Mouse (Mus musculus) splenic B cell, adult 2 months (primary cell): ENCODE results near the gene Klf1.

ENCODE experiments used
- DNase-seq: peaks from one replicate; pipeline ENCODE4 v3.0.0-alpha.2; 2011; ENCODE audit warnings: low read depth, low spot score
- H3K27me3 ChIP-seq: 2 replicates; pipeline ENCODE4 v1.6.1; 2012; ENCODE audit warnings: mild to moderate bottlenecking, low read length, moderate library complexity, mixed read lengths; ENCODE audit not compliant: control insufficient read depth, poor library complexity, insufficient read depth, severe bottlenecking
- H3K36me3 ChIP-seq: 2 replicates; pipeline ENCODE4 v1.6.1; 2012; ENCODE audit warnings: mild to moderate bottlenecking, low read length, moderate library complexity, mixed read lengths; ENCODE audit not compliant: control insufficient read depth, poor library complexity, insufficient read depth, severe bottlenecking

Gene Klf1

DNA sequence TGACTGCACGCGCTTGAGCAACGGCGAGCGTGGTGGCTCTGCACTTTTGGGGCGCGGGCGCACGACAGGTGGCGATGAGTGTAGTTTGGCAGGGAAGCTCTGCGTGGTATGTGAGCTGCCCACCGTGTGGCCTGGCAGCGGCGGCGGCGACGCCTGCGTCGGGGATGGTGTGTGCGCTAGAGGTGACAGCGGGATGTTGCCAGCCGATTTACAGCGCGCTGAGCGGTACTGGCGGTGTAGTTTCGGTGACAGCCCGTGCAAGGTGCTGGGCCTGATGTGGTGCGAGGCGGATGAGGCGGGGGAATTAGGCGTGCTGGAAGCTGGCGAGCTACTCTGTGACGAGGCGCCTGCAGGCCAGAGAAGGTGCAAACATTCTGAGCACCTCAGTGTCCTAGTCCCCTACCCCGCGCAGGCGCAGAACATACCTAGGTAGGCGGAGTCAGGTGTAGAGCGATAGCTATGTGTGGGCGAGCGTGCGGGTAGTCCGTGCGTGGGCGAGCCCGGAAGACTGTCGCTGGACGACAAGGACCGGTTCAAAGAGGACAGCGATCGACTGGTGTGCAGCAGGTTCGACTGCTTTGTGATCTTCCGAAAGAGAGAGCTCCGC is 11.3 kb downstream of the Klf1 start:
- peak; percentile 94 for DNase-seq
- Histone ChIP-seq H3K27me3 (peaks cover 2% of the 10 kb centered on the region), H3K36me3 (peaks cover 3% of the 10 kb centered on the region)

DNA sequence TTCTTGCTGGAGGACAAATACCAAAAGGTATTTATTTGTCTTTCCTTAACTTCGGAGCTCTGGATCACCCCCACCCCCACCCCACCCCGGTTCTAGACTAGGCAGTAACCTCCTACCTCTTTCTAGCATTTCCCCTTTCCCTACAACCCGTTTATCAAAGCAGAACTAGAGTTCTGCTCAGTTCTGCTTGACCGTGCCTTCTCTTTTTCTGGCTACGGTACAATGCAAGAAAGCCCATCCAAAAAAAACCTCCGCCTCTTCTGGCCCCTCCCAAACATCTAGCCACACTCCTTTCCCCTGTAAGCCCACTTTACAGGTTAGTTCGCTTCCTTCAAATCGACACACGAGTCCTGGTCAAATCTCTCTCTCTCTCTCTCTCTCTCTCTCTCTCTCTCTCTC is 11.8 kb downstream of the Klf1 start:
- DNase-seq, result peak; percentile 81
- H3K27me3 ChIP-seq, result peaks cover 2% of the 10 kb centered on the region
- H3K36me3 ChIP-seq, result peaks cover 3% of the 10 kb centered on the region

DNA sequence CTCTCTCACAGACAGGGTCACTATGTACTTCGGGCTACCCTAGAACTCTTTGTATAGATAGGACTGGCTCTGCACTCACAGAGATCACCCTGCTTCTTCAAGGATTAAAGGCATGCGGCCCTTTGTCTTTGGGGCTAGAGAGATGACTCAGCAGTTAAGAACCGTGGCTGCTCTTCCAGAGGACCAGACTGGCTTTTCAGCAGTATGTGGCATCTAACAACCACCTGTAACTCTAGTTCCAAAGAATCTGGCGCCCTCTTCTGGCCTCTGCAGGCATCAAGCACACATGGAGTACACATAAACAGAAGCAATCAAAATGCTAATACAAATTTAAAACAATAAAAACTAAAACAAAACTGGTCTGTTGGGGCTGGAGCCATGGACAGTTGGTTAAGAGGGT is 12.2 kb downstream of the Klf1 start:
- peaks cover 2% of the 10 kb centered on the region for H3K27me3 ChIP-seq
- H3K36me3 ChIP-seq, result peaks cover 3% of the 10 kb centered on the region
- DNase-seq, result peak; percentile 81

DNA sequence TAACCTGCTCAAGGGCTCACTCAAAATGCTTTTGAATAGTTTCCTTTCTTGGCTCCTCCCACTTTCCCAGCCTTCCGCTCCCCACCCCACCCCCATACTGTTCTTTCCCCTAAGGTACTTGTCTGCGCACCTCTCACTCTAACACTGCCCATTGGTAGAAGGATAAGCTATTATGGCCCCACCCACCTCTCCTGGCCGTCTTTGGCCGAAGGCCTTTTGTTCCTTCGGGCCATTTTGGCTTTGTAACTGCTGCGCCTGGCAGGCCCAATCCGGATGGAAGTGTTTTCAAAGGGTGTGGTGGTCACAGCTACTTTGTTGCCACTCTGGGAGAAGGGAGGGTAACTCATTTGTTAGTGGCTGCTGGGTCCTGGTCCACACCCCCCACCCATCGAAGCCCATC is 13.5 kb downstream of the Klf1 start:
- peaks cover 2% of the 10 kb centered on the region for H3K27me3 ChIP-seq
- DNase-seq, result no peak
- peaks cover 3% of the 10 kb centered on the region for H3K36me3 ChIP-seq

DNA sequence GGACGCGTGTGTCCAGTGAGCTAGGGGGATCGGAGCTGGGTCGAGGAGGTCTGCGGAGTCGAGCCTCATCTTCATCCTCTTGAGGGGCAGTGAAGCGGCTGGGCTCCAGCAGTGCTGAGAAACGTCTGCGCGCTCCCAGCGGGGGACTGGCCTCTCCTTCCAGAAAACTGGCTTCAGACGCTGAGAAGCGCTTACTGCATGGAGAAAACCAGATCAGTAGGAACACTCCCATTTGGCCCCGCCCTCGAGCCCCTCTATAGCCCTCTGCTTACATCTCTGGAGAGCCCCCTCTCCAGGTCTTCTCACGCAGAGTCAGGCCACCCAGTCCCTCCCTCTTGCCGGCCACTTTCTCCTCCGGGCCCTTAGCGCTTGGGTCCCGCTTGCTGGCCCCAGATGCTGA is 16.1 kb downstream of the Klf1 start:
- peaks cover 2% of the 10 kb centered on the region for H3K27me3 ChIP-seq
- peaks cover 6% of the 10 kb centered on the region for H3K36me3 ChIP-seq
- no peak for DNase-seq

DNA sequence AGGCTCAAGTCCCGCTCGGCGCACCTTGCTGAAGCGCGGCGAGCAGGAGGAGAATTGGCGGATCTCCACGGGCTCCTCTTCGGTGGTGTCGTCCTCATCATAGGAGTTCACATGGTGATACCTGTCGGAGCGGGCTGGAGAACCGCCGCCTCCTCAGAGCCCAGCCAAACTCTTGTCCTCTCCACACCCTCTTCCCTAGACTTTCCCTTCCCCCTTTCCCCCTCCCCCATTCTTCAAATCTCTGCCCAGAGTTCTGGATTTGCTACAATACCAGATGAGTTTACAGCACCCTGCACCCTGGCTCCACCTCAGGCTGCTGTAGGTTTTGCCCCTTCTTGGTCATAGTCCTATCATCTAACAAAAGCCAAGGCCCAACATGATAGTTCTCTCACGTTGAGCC is 16.9 kb downstream of the Klf1 start:
- Histone ChIP-seq H3K36me3 (peaks cover 6% of the 10 kb centered on the region), H3K27me3 (peaks cover 2% of the 10 kb centered on the region)
- no peak for DNase-seq

DNA sequence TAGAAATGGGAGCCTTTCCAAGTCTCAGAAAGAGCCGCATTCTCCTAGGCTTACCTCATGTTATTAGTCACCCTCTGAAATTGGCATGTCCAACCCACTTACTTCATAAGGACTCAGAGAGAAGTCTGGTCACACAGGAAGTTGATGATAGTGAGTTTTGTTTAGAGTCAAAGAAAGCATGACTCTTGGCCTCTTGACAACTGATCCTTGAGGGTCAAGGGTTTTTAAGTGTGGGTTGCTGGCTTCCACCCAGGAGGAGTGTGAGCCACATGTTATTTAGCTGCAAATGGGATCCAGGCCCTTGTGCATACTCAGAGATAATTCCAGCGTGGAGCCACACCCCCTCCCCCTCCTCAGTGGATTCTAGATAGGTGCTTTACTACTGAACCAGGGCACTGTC is 19.9 kb downstream of the Klf1 start:
- DNase-seq, result no peak
- H3K27me3 ChIP-seq, result peaks cover 2% of the 10 kb centered on the region
- 0 out of 2 replicates have a peak, but pooled peaks cover 3% of the 10 kb centered on the region for H3K36me3 ChIP-seq

DNA sequence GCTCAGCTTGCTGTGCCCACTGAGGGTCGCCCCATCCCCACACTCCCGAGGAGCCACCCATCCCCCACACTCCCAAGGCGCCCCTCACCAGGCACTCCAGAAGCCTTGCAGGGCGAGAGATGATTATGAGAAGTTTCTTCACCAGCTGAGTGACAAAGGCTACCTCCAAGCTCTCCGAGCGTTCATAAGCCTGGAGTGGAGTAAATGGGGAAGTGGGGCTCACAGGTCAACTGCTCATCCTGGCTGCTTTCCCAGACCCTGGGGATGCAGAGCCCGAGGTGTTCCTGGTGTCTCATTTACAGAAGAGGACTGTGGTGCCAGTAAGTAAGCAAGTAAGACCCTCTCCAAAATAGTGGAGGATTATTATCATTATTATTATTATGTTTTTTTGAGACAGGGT is 23.8 kb downstream of the Klf1 start:
- no peaks in the 10 kb centered on the region for H3K27me3 ChIP-seq
- DNase-seq, result no peak

DNA sequence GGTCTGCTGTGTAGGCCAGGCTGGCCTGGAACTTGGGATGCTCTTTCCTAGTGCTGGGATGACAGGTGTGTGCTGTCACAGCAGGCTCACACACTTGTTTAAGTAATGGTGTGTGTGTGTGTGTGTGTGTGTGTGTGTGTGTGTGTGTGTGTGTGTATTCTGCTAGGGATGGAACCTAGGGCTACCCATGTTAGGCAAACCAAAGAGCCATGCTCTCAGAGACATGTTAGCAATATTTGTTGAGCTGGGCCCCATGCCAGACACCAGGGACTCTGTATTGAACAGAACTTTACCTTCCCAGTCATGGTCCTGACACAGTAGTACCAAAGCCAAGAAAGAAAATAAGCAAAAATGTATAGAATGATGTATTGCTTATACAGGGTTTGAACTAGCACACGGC is 25.8 kb downstream of the Klf1 start:
- Histone ChIP-seq H3K27me3 (no peaks in the 10 kb centered on the region), H3K36me3 (no peaks in the 10 kb centered on the region)
- no peak for DNase-seq

More for the DNA sequence above, 23.8 kb downstream of the Klf1 start:
- 0 out of 2 replicates have a peak, but pooled peaks cover 3% of the 10 kb centered on the region for H3K36me3 ChIP-seq

DNA sequence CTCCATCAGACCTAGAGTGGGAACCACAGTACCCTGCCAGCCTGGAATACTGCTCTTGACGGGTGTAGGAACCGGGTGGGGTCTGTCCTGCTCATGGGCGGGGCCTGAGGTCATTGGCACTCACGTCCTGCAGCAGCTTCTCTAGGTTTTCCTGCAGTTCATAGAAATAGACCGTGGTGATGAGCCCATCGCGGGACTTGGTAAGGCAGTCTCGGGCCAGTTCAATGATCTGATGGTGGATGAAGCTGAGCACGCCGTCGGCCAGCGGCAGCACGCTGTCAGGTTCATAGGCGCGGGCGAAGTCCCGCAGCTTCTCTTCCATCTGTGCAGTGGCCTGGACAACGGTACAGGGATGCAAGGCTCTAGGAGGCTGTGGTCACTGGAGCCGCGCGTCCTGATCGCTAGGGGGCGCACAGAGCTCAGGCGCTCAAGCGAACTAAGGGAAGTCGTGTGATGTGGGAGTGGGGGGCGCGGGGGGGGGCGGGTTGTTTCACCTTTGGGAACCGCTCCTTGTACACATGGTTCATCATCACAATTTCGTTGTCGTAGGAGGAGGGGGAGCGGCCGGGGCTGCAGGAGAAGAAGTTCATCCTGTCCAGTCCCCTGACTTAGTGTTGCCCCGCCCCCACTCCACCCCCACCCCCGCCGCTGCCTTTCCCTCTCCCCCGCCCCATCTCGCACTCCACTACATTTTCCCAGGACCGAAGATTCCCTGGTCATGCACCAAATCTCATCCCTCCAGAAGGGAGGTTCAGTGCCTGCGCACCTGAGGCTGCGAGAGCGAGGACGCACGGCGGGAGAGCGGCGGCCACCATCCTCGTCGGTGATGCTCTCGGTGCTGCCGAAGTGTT is 27.0 kb downstream of the Klf1 start:
- Histone ChIP-seq H3K27me3 (no peaks in the 10 kb centered on the region), H3K36me3 (no peaks in the 10 kb centered on the region)
- peak; percentile 76 for DNase-seq

DNA sequence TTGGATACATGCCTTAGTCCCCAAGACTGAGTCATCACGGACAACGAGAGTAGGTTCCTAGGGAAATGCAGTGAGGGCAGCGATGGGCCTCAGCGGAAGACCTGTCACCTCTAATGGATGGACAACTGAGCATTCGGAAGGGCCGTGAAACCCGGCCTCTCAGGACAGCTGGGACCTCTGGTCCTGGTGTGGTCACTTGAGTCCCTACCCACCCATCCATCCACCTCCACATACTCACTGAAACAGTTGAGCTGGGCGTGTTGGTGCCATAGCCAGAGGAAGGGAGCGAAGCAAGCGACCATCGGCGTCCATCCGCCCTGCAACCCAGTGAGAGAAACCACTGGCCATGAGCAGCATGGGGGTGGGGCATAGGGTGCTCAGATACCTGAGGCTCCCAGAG is 28.9 kb downstream of the Klf1 start:
- H3K27me3 ChIP-seq, result no peaks in the 10 kb centered on the region
- H3K36me3 ChIP-seq, result no peaks in the 10 kb centered on the region
- no peak for DNase-seq

DNA sequence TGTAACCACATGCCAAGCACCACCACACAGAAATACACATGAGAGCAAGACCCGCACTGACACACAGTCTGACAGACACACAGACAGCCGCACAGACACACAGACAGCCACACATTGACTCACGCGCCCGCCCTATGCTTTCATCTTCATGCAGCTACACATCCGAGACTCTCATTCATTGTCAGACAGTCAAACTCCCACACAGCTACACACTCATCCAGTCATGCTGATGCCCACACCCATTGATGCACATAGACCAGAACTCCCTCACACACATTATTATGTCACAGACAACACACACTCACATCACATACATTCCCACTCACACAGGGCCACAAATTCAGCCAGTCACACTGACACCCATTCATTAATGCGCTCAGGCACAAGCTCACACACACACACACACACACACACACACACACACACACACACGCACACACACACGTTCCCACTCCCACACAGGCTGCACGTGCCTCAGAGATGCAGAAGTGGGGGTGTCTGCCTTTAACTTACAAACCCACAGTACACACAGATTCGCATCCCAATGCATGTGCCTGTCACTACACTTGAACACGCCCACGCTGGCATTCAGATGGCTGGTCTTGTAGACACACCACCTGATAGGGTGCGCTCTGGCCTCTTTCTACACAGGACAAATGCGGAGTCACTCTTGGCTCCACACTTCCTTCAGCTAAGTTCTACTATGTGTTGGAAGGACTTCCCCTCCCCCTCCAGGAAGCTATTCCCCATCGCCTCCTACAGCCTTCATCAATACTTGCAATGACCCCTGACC is 32.2 kb downstream of the Klf1 start:
- DNase-seq, result no peak
- H3K36me3 ChIP-seq, result no peaks in the 10 kb centered on the region
- H3K27me3 ChIP-seq, result peaks cover 1% of the 10 kb centered on the region

DNA sequence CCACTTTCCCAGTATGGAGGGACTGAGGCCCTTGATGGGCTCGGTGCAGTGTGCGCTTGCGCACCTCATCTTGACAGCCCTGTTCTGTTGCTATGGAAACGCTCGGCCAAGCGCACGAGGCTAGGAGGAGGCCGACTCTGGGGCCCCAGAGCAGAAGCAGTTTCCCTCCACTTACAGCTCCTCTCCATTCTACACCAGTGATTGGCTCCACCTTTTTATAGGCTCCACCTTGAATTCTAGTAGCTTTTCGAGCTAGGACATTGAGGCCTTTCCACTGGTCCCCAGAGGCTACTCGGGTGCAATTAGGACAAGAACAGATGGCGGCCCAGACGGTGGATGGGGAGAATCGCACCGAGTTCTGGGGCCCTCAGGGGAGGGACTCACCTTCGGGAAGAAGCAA is 33.1 kb downstream of the Klf1 start:
- DNase-seq, result peak; percentile 71
- Histone ChIP-seq H3K27me3 (peaks cover 1% of the 10 kb centered on the region), H3K36me3 (no peaks in the 10 kb centered on the region)

DNA sequence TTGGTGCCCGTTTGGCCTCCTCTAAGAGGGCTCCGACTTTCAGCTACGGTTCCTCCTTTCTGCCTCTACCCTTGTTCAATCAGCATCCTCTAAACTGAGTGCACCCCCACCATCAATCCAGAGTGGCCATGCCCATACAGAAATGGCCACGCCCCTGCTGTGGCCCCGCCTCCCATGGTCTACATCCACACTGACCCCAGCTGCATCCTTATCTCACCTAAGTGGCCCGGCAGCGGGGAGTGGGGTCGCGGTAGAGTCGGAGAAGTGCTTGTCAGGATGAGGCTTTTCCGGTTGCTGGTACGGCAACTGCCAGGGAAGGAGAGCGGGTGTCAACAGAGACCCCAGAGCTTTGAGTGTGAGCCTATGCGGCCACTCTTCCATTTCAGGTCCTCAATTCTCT is 33.8 kb downstream of the Klf1 start:
- no peak for DNase-seq
- Histone ChIP-seq H3K36me3 (no peaks in the 10 kb centered on the region), H3K27me3 (peaks cover 1% of the 10 kb centered on the region)
